Mouse (Mus musculus) lung, embryonic 14.5 days (tissue): ENCODE data around the gene Gm49711. TPM values are rescaled to one million over a fixed set of nuclear protein-coding genes. Genes with fewer than 3 reads are reported as not detected.

ENCODE experiments used
- ATAC-seq: fragments of 200-750 bp; cut with Nextera tagmentation; 2 replicates; pipeline ENCODE4 v1.8.0; 2017; ENCODE audit warnings: mild to moderate bottlenecking, moderate TSS enrichment, moderate library complexity; ENCODE audit not compliant: insufficient read depth
- DNase-seq: peaks from one replicate; pipeline ENCODE4 v3.0.0-alpha.2; 2015
- H3K27ac ChIP-seq: fragments of 300-500 bp; sonication (generic); 2 replicates; pipeline ENCODE4 v1.5.1; 2014; ENCODE audit warnings: low read depth, mild to moderate bottlenecking, moderate library complexity
- H3K27me3 ChIP-seq: fragments of 300-500 bp; sonication (generic); 2 replicates; pipeline ENCODE4 v1.6.1; 2014; ENCODE audit warnings: low read length, control low read depth; ENCODE audit not compliant: insufficient read depth
- H3K36me3 ChIP-seq: fragments of 300-500 bp; sonication (generic); 2 replicates; pipeline ENCODE4 v1.6.1; 2014; ENCODE audit warnings: control low read depth; ENCODE audit not compliant: insufficient read depth
- H3K4me1 ChIP-seq: fragments of 300-500 bp; sonication (generic); 2 replicates; pipeline ENCODE4 v1.6.1; 2014; ENCODE audit warnings: antibody characterized with exemption, control low read depth; ENCODE audit not compliant: insufficient read depth
- H3K4me2 ChIP-seq: fragments of 300-500 bp; sonication (generic); 2 replicates; pipeline ENCODE4 v1.6.1; 2014; ENCODE audit warnings: mild to moderate bottlenecking
- H3K4me3 ChIP-seq: fragments of 300-500 bp; sonication (generic); 2 replicates; pipeline ENCODE4 v1.5.1; 2014; ENCODE audit warnings: low read depth, low read length
- H3K9ac ChIP-seq: fragments of 300-500 bp; sonication (generic); 2 replicates; pipeline ENCODE4 v1.6.1; 2014
- H3K9me3 ChIP-seq: fragments of 300-500 bp; sonication (generic); 2 replicates; pipeline ENCODE4 v1.6.1; 2016; ENCODE audit warnings: low read depth, low read length, control low read depth
- CTCF ChIP-seq: IDR thresholded peaks from 2 replicates; pipeline ENCODE4 v1.5.1; 2016; ENCODE audit warnings: antibody characterized with exemption, low read depth
- WGBS: fragments of 180-500 bp; shearing (Covaris S2); extraction: QIAGEN DNeasy Blood & Tissue Kit; methylation state at CpG from one replicate; pipeline ENCODE4 v1.1.7; 2014; 5-methylcytosine and 5-hydroxymethylcytosine counted together
- polyA plus RNA-seq: library from polyadenylated mRNA; unstranded; fragments of >200 nt; fragmentation: Nextera tagmentation; extraction: Ambion mirVana; gene quantifications from 2 replicates; pipeline ENCODE4 v1.2.1, GENCODE M21; 2014

Gene Gm49711
- polyA plus RNA-seq, 1 experiment from 2014 or later: not detected

DNA sequence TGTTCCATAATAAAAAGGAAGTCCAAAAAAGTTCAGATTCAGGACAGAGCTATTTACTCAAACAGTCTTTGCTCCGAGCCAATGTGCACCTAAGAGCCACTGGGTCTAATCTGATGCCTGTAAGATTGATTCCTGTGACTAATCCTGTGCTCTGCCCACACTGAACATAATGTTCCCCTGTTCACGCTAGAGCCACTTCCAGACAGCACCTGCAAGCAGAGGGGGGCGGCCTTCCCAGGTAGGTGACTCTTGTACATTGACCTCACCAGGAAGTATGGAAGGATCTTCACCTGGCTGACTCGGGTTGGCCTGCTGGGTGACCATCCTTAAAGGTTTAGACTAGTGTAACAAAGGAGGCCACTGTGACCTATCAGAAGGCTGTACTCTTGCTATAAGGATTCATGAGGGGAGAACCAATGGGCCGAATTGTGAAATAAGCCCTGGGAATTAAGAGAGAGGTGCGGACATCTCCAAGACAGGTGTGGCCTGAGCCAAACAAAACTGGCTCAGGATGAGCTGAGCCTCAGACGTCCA, 6.3 kb upstream of the Gm49711 start:
- Histone ChIP-seq H3K9ac (no peak overlapping the region), H3K4me3 (no peak overlapping the region), H3K36me3 (no peaks in the 10 kb centered on the region), H3K27ac (no peak overlapping the region), H3K4me1 (no peaks in the 10 kb centered on the region), H3K4me2 (no peak overlapping the region), H3K9me3 (peaks cover 8% of the 10 kb centered on the region; the same call in 1 of the 2 replicates), H3K27me3 (peaks cover 15% of the 10 kb centered on the region; the same call in 1 of the 2 replicates)
- ATAC-seq (no peak), DNase-seq (no peak)
- WGBS: 70% methylated on average over 7 of the region's 7 CpGs
- no peak for TF ChIP-seq CTCF

DNA sequence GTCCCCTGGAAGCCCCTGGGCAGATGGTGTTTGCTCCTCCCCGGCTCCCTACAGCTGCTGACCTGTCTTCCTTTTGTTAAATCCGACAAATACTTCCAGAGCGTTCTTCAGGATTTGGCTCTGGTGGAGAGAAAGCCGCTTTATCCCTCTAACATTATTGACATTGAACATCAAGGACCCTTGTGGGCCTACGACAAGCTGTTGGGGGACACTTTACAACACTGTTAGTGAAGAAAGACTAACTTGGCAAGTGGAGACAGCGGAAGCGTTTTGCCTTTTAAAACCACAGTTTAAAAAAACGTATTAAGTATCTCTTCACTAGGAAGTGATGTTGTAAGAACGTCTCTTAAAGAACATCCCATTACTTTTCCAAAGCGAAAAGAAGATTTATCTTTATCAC, 5.5 kb upstream of the Gm49711 start:
- Histone ChIP-seq H3K4me2 (no peak overlapping the region), H3K9me3 (peaks cover 8% of the 10 kb centered on the region; the same call in 1 of the 2 replicates), H3K27ac (no peak overlapping the region), H3K4me3 (no peak overlapping the region), H3K36me3 (no peaks in the 10 kb centered on the region), H3K4me1 (no peaks in the 10 kb centered on the region), H3K27me3 (peaks cover 15% of the 10 kb centered on the region; the same call in 1 of the 2 replicates), H3K9ac (no peak overlapping the region)
- peak; percentile 24 for DNase-seq
- ATAC-seq: no peak
- WGBS: 51% methylated on average over 10 of the region's 10 CpGs
- TF ChIP-seq CTCF: no peak

DNA sequence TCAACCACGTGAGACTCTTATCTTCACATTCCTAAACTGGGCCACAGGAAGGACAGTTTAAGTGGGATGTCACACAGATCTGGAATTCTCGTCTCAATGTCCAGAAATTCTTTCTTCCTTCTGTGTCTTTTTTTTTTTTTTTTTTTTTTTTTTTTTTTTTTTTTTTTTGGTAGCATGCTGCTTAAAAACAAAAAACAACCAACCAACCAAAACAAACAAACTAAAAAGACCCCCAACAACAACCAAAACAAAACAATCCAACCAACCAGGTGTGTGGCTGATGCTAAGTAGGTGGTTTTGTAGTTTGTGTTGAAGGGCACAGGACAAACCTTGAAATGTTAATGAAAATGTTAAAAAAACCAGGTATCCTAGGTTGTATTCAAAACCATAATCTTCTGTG, 1.4 kb upstream of the Gm49711 start:
- TF ChIP-seq CTCF: no peak
- peaks cover 5% of the 10 kb centered on the region; the same call in 1 of the 2 replicates for H3K4me1 ChIP-seq
- no peaks in the 10 kb centered on the region for H3K27me3 ChIP-seq
- DNase-seq (no peak), ATAC-seq (no peak)
- no peak overlapping the region for H3K4me2 ChIP-seq
- H3K27ac ChIP-seq: no peak overlapping the region
- H3K9ac ChIP-seq: no peak overlapping the region
- WGBS: 18% methylated on average over 2 of the region's 2 CpGs
- peaks cover 8% of the 10 kb centered on the region; the same call in 1 of the 2 replicates for H3K9me3 ChIP-seq
- 0 out of 2 replicates have a peak, but pooled peaks cover 3% of the 10 kb centered on the region for H3K36me3 ChIP-seq
- no peak overlapping the region for H3K4me3 ChIP-seq

DNA sequence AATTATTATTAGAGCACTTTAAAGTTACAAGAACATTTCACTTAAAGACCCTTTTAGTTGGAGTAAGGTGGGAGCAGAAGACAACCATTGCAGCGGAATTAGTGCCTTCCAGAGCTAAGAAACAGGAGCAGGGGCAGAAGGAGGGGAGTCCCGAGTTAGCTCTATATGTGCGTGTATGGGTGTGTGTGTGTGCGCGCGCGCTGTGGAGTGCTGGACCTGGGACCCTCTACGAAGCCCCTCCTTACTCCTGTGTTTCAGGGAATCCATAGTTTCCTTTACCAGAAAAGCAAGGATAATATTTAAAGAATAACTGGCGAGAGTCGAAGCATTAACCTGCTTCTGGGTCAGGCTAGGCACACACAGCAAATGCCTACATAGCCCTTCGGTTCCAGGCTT, 662 bp upstream of the Gm49711 start:
- Histone ChIP-seq H3K4me2 (peak overlapping the region; percentile 72), H3K36me3 (peaks cover 7% of the 10 kb centered on the region; the same call in 1 of the 2 replicates), H3K27me3 (no peaks in the 10 kb centered on the region), H3K27ac (peak overlapping the region; percentile 69), H3K9ac (peak overlapping the region; percentile 62), H3K9me3 (peaks cover 8% of the 10 kb centered on the region; the same call in 1 of the 2 replicates), H3K4me1 (peaks cover 5% of the 10 kb centered on the region; the same call in 1 of the 2 replicates), H3K4me3 (peak overlapping the region; percentile 82)
- DNase-seq (no peak), ATAC-seq (peak; percentile 35; the same call in 1 of the 2 replicates)
- 2% methylated on average over 11 of the region's 11 CpGs for WGBS
- no peak for TF ChIP-seq CTCF

DNA sequence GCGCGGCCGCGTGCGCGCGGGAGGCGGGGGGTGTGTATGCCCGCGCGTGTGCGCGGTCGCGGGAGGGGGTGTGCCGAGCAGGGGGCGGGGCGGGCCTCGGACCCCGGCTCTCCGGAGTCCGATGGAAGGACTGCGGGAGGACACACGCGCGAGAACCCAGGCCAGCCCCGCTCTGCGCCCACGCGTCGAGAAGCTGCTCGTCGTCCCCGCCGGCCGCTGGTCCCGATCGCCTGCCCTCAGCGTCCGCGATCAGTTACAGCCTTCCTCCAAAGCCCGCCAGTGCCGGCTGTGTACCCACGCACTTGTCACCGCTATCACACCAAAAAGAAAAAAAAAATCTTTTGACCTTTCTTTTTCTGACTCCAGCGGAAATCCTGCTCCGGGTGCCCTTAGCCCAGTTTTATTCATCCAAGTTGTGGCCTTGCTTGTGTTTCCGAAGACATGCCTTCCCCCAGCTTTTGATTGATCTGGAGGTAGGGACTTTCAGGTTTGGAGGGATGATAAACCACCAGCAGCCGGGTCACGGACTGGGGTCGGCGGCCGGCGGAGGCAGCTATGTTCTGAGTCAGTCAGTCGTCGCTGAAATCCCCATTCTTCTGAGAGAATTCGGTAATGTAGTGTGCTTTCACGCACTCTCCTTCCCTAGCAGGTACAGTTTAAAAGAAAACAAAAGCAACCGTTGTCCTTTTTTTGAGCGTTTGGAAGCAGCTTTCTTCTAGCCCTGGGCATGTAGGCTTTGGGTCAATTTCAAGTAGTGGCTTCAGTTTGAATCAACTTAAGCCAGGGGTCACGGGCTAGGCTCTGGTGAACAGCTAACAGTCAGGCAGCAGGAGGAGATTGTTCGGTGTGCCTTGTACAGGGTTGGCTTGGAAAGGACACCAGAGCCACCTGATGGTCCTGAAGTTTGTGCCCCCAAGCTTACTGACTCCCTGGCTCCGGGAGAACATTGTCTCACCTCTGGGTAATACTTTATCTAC, 816 bp downstream of the Gm49711 start:
- Histone ChIP-seq H3K9me3 (0 out of 2 replicates have a peak, but pooled peaks cover 1% of the 10 kb centered on the region), H3K4me3 (peak overlapping the region; percentile 82), H3K4me2 (peak overlapping the region; percentile 72), H3K4me1 (peaks cover 5% of the 10 kb centered on the region; the same call in 1 of the 2 replicates), H3K9ac (peak overlapping the region; percentile 79), H3K36me3 (peaks cover 16% of the 10 kb centered on the region; the same call in 1 of the 2 replicates), H3K27me3 (no peaks in the 10 kb centered on the region), H3K27ac (no peak overlapping the region)
- TF ChIP-seq CTCF: no peak
- 2% methylated on average over 48 of the region's 63 CpGs for WGBS
- ATAC-seq: peak; percentile 30; the same call in 1 of the 2 replicates
- peak; percentile 40 for DNase-seq

DNA sequence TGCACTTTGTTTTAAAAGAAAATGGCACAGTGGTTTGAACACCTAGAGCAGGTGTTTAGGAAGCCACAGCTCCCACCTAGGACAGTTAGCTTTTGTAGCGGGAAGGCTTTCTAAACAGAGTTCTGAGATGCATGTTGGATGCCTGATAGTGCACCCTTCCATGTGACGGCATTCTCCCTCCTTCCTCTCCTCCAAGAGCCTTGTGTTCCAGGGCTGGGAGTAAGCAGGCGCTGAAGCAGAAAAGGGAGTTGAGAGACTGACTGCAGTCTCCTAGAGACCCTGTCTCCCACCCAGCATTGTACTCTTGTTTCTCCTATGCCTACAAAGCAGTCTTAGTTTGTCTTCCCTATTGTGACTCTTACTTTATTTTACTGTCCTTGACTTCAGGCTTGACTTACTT, 2.1 kb downstream of the Gm49711 start:
- no peaks in the 10 kb centered on the region for H3K27me3 ChIP-seq
- peak overlapping the region; percentile 72; the same call in 1 of the 2 replicates for H3K4me2 ChIP-seq
- ATAC-seq: no peak
- WGBS: 69% methylated on average over 3 of the region's 3 CpGs
- H3K4me1 ChIP-seq: peaks cover 5% of the 10 kb centered on the region; the same call in 1 of the 2 replicates
- no peak for DNase-seq
- TF ChIP-seq CTCF: no peak
- peaks cover 20% of the 10 kb centered on the region; the same call in 1 of the 2 replicates for H3K36me3 ChIP-seq
- no peak overlapping the region for H3K4me3 ChIP-seq
- H3K9me3 ChIP-seq: no peaks in the 10 kb centered on the region
- no peak overlapping the region for H3K27ac ChIP-seq
- H3K9ac ChIP-seq: no peak overlapping the region

DNA sequence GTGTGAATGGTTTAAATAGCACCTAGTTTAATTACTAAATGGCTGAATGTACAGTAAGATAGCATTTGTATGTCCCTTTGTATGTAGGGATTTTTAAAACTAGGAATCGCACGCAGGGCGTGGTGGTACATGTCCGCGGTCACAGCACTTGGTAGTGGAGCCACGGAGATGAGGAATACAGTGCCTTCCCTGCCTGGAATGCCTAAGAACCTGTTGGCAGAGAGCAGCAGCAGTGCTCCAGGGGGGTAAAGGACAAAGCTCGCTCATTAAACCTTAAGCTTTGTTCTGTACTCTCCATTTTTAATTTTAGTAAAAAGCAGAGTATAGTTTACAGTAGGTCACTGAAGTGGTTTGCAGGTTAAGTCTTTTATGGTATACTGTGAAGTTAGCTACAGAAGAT, 3.5 kb downstream of the Gm49711 start:
- Histone ChIP-seq H3K36me3 (peaks cover 32% of the 10 kb centered on the region; the same call in 1 of the 2 replicates), H3K9me3 (no peaks in the 10 kb centered on the region), H3K27me3 (no peaks in the 10 kb centered on the region), H3K4me1 (peaks cover 5% of the 10 kb centered on the region; the same call in 1 of the 2 replicates), H3K9ac (no peak overlapping the region), H3K27ac (no peak overlapping the region), H3K4me3 (no peak overlapping the region), H3K4me2 (no peak overlapping the region)
- no peak for DNase-seq
- no peak for TF ChIP-seq CTCF
- WGBS: 93% methylated on average over 7 of the region's 7 CpGs
- ATAC-seq: no peak
